Mouse (Mus musculus) heart, postnatal 0 days (tissue): Measurements from ENCODE around the gene Grid1. TPM values are rescaled to one million over a fixed set of nuclear protein-coding genes. Genes with fewer than 3 reads are reported as not detected.

Source experiments
- ATAC-seq: fragments of 200-750 bp; cut with Nextera tagmentation; 2 replicates; pipeline ENCODE4 v1.8.0; 2017; ENCODE audit warnings: low read depth, moderate number of reproducible peaks, moderate library complexity; ENCODE audit not compliant: insufficient read depth
- DNase-seq: peaks from one replicate; pipeline ENCODE4 v3.0.0-alpha.2; 2016; ENCODE audit warnings: low spot score
- H3K27ac ChIP-seq: fragments of 300-500 bp; sonication (generic); 2 replicates; pipeline ENCODE4 v1.5.1; 2014; ENCODE audit warnings: low read depth, mild to moderate bottlenecking
- H3K27me3 ChIP-seq: fragments of 300-500 bp; sonication (generic); 2 replicates; pipeline ENCODE4 v1.6.1; 2014; ENCODE audit warnings: low read length, mixed read lengths; ENCODE audit not compliant: control insufficient read depth, insufficient read depth
- H3K36me3 ChIP-seq: fragments of 300-500 bp; sonication (generic); replicated peaks from 2 replicates; pipeline ENCODE4 v1.6.1; 2014; ENCODE audit warnings: low read length, mixed read lengths; ENCODE audit not compliant: control insufficient read depth, insufficient read depth
- H3K4me1 ChIP-seq: fragments of 300-500 bp; sonication (generic); 2 replicates; pipeline ENCODE4 v1.6.1; 2014; ENCODE audit warnings: antibody characterized with exemption; ENCODE audit not compliant: control insufficient read depth, insufficient read depth
- H3K4me2 ChIP-seq: fragments of 300-500 bp; sonication (generic); 2 replicates; pipeline ENCODE4 v1.6.1; 2014; ENCODE audit warnings: low read depth, mild to moderate bottlenecking, low read length, moderate library complexity
- H3K4me3 ChIP-seq: fragments of 300-500 bp; sonication (generic); 2 replicates; pipeline ENCODE4 v1.5.1; 2014; ENCODE audit warnings: low read depth, low read length
- H3K9ac ChIP-seq: fragments of 300-500 bp; sonication (generic); replicated peaks from 2 replicates; pipeline ENCODE4 v1.6.1; 2014; ENCODE audit warnings: low read depth, low read length, mixed read lengths
- H3K9me3 ChIP-seq: fragments of 300-500 bp; sonication (generic); replicated peaks from 2 replicates; pipeline ENCODE4 v1.6.1; 2016; ENCODE audit warnings: low read length; ENCODE audit not compliant: control insufficient read depth
- CTCF ChIP-seq: IDR thresholded peaks from 2 replicates; pipeline ENCODE4 v1.5.1; 2016; ENCODE audit warnings: antibody characterized with exemption, control low read depth, low read depth
- EP300 ChIP-seq: IDR thresholded peaks from 2 replicates; pipeline ENCODE4 v1.6.1; 2016; ENCODE audit warnings: antibody characterized with exemption, low read depth
- WGBS: fragments of 180-500 bp; shearing (Covaris S2); extraction: QIAGEN DNeasy Blood & Tissue Kit; methylation state at CpG from one replicate; pipeline ENCODE4 v1.1.7; 2014; 5-methylcytosine and 5-hydroxymethylcytosine counted together
- polyA plus RNA-seq: library from polyadenylated mRNA; unstranded; fragments of >200 nt; fragmentation: Nextera tagmentation; extraction: Ambion mirVana; gene quantifications from 2 replicates; pipeline ENCODE4 v1.2.1, GENCODE M21; 2015
- total RNA-seq: library from RNA; depleted of rRNA; stranded (reverse); fragments of >200 nt; gene quantifications from 2 replicates; pipeline ENCODE4 v1.2.3, GENCODE M21; 2014; ENCODE audit warnings: low replicate concordance

The Grid1 gene
- total and polyA plus RNA-seq, 2 experiments from 2014 or later: 0.05 TPM; not detected in 1

DNA sequence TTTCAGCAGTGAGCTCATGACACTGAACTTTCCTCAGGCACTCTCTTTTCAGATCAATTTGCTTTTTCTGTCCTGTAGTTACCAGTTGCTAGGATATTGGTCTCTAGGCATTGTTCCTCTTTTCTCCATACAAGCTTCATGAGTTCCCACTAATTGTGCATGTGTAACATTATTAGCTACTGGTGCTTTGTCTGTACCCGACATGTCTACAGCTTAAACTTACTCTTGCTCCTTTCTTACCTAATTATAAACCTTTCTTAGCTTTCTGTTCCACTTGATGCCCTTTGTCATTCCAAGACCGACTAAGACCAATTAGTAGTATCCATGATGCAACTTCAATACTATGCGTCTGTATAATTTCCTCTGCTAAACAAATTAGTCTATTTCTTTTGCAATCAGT, 554.5 kb downstream of the Grid1 start:
- TF ChIP-seq CTCF (no peak), EP300 (no peak)
- Histone ChIP-seq H3K27me3 (no peaks in the 10 kb centered on the region), H3K4me3 (no peak overlapping the region), H3K9me3 (no peaks in the 10 kb centered on the region), H3K27ac (no peak overlapping the region), H3K36me3 (no peaks in the 10 kb centered on the region), H3K9ac (no peak overlapping the region), H3K4me1 (no peaks in the 10 kb centered on the region), H3K4me2 (no peak overlapping the region)
- DNase-seq (no peak), ATAC-seq (no peak)
- 73% methylated on average over 3 of the region's 3 CpGs for WGBS

DNA sequence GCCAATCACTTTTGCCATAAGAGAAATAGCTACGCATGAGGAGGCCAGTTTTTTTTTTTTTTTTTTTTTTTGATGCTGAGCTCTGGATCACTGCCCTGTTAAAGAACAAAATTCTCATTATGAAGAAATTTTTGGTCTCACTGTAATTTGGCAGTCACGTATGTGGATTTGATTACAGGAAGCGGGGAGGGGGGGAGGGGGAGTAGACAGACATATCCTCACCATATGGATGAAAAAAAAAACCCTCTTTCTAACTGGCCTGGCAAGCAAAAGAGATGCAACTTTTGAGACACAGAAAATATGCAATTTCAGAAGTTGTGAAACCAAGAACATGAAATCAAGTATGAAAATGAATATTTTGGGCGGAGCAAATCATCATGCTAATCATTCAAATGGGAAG, 573.7 kb downstream of the Grid1 start:
- Histone ChIP-seq H3K27me3 (no peaks in the 10 kb centered on the region), H3K4me1 (no peaks in the 10 kb centered on the region), H3K4me2 (no peak overlapping the region), H3K9me3 (no peaks in the 10 kb centered on the region), H3K4me3 (no peak overlapping the region), H3K9ac (no peak overlapping the region), H3K27ac (no peak overlapping the region), H3K36me3 (no peaks in the 10 kb centered on the region)
- TF ChIP-seq EP300 (no peak), CTCF (no peak)
- no peak for ATAC-seq
- 61% methylated on average over 4 of the region's 4 CpGs for WGBS
- DNase-seq: no peak

DNA sequence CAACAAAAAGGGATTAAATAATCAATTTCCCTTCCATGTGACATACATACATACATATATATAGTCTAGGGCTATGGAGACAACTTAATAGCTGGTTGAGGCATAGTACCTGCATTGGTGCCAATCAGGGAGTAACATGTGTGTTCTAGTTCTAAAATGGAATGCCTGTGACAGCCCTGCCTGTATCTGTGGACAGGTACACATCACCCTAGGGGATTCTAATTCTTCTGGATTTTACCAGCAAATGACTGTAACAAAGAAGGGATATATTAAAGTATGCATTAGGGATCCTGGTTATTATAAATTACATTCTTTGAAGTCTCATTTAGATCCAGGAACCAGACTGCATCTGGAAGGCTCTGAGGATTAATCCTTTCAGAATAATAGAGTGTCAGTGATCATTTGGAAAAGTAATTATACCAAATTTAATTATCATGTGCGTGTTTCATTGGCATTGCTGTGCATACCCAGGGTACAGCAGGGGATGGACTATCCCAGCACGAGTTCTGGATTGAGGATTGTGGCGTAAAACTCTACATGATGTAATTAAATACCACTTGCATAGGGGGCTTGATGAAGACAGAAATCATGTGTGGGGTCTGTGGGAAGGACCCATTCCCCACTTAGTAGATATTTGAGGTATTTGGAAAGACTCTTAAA, 584.5 kb downstream of the Grid1 start:
- TF ChIP-seq CTCF: no peak
- TF ChIP-seq EP300: no peak
- no peak overlapping the region for H3K4me2 ChIP-seq
- no peaks in the 10 kb centered on the region for H3K9me3 ChIP-seq
- H3K36me3 ChIP-seq: no peaks in the 10 kb centered on the region
- no peak overlapping the region for H3K9ac ChIP-seq
- no peak overlapping the region for H3K27ac ChIP-seq
- 70% methylated on average over 3 of the region's 3 CpGs for WGBS
- H3K4me1 ChIP-seq: no peaks in the 10 kb centered on the region
- ATAC-seq: no peak
- H3K27me3 ChIP-seq: no peaks in the 10 kb centered on the region
- H3K4me3 ChIP-seq: no peak overlapping the region
- no peak for DNase-seq

DNA sequence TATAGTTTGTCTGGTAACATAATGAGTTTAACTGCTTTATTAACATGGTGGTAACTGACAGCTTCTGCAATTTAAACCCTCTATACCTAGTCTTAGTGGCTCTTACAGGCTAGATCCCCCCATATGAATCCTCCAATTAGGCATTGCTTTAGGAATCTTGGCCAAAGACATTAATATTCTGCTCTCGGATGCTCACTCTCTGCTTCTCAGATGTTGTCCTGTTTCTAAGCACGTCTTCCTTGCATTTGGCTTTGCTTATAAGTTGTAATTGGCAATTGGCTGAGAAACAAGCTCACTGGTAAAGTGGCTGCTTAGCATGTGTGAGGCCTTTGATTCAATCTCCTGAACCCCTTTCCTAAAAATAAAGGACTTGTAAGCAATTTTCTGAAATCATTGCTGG, 610.4 kb downstream of the Grid1 start:
- Histone ChIP-seq H3K9me3 (no peaks in the 10 kb centered on the region), H3K9ac (no peak overlapping the region), H3K27ac (no peak overlapping the region), H3K4me2 (no peak overlapping the region), H3K36me3 (no peaks in the 10 kb centered on the region), H3K27me3 (no peaks in the 10 kb centered on the region), H3K4me1 (no peaks in the 10 kb centered on the region), H3K4me3 (no peak overlapping the region)
- no peak for DNase-seq
- ATAC-seq: no peak
- no peak for TF ChIP-seq EP300
- no peak for TF ChIP-seq CTCF
- WGBS: 81% methylated on average over 2 of the region's 2 CpGs

DNA sequence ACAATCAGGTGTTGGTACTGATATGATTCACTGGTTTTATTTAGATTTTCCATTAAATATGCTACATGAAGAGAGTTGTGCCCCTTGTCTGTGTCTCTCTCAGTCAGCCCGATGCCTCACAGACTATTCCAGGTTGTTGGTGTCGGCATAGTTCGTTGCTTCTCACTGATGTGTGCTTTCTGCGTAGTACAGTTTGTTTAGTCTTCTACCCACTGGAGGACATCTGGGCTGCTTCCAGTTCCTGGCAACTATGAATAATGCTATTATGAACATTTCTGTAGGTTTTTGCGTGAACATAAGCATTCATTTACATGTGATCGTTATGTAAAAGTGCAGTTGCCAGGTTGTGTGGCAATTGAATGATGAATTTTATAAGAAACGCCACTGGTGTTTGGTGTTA, 633.8 kb downstream of the Grid1 start:
- Histone ChIP-seq H3K36me3 (no peaks in the 10 kb centered on the region), H3K4me1 (no peaks in the 10 kb centered on the region), H3K4me3 (no peak overlapping the region), H3K9me3 (no peaks in the 10 kb centered on the region), H3K27me3 (no peaks in the 10 kb centered on the region), H3K9ac (no peak overlapping the region), H3K27ac (no peak overlapping the region), H3K4me2 (no peak overlapping the region)
- DNase-seq: no peak
- no peak for TF ChIP-seq EP300
- TF ChIP-seq CTCF: no peak
- WGBS: 83% methylated on average over 7 of the region's 7 CpGs
- no peak for ATAC-seq

DNA sequence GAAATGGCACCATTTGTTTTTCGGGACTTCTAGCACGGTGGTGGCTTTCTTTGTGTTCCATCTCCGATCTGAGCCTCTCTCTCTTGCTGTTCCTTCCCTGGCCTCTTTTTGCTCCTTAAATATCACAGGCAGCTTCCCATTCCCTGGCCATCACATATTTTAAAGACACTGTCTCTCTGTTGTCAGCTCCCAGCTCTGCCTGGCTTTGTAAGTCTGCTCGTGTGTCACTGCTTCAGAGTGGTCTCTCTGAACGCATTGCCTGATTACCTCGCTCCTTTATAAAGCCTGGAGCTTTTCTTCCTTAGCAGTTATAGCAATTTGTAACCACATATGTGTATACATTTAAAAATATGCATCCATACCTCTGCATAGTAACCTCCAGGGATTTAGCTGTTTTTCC, 648.3 kb downstream of the Grid1 start:
- H3K4me2 ChIP-seq: no peak overlapping the region
- no peak overlapping the region for H3K4me3 ChIP-seq
- no peaks in the 10 kb centered on the region for H3K4me1 ChIP-seq
- no peak for DNase-seq
- no peaks in the 10 kb centered on the region for H3K9me3 ChIP-seq
- ATAC-seq: no peak
- H3K27me3 ChIP-seq: no peaks in the 10 kb centered on the region
- H3K9ac ChIP-seq: no peak overlapping the region
- WGBS: 67% methylated on average over 6 of the region's 6 CpGs
- no peak overlapping the region for H3K27ac ChIP-seq
- H3K36me3 ChIP-seq: no peaks in the 10 kb centered on the region
- TF ChIP-seq EP300 (no peak), CTCF (no peak)
